Mouse (Mus musculus) splenic B cell, adult 2 months (primary cell): ENCODE results near the gene Celf2.
"Not testable (repeated sequence)": the region's sequence is repeated elsewhere in the genome, so short reads cannot be mapped to it uniquely, and the experiment has no call there.

ENCODE experiments used
- DNase-seq: peaks from one replicate; pipeline ENCODE4 v3.0.0-alpha.2; 2011; ENCODE audit warnings: low read depth, low spot score
- H3K27me3 ChIP-seq: 2 replicates; pipeline ENCODE4 v1.6.1; 2012; ENCODE audit warnings: mild to moderate bottlenecking, low read length, moderate library complexity, mixed read lengths; ENCODE audit not compliant: control insufficient read depth, poor library complexity, insufficient read depth, severe bottlenecking
- H3K36me3 ChIP-seq: 2 replicates; pipeline ENCODE4 v1.6.1; 2012; ENCODE audit warnings: mild to moderate bottlenecking, low read length, moderate library complexity, mixed read lengths; ENCODE audit not compliant: control insufficient read depth, poor library complexity, insufficient read depth, severe bottlenecking

The Celf2 gene

GRCm38 (mm10) chr2:7344951-7345350 is 164.4 kb downstream of the Celf2 start:
- Histone ChIP-seq H3K36me3 (no peaks in the 10 kb centered on the region), H3K27me3 (no peaks in the 10 kb centered on the region)
- no peak for DNase-seq

- DNase-seq = no peak
- Histone ChIP-seq H3K36me3 (no peaks in the 10 kb centered on the region), H3K27me3 (no peaks in the 10 kb centered on the region)
Measured at GRCm38 (mm10) chr2:7342911-7343478, 166.4 kb downstream of the Celf2 start.

- DNase-seq = no peak
- no peaks in the 10 kb centered on the region for H3K27me3 ChIP-seq
- no peaks in the 10 kb centered on the region for H3K36me3 ChIP-seq
Measured at GRCm38 (mm10) chr2:7334846-7335245, 174.5 kb downstream of the Celf2 start.

GRCm38 (mm10) chr2:7328018-7328899 is 181.1 kb downstream of the Celf2 start:
- Histone ChIP-seq H3K27me3 (no peaks in the 10 kb centered on the region), H3K36me3 (no peaks in the 10 kb centered on the region)
- no peak for DNase-seq

- Histone ChIP-seq H3K27me3 (no peaks in the 10 kb centered on the region), H3K36me3 (no peaks in the 10 kb centered on the region)
- DNase-seq = no peak
Measured at GRCm38 (mm10) chr2:7319760-7320159, 189.6 kb downstream of the Celf2 start.

- Histone ChIP-seq H3K36me3 (no peaks in the 10 kb centered on the region), H3K27me3 (no peaks in the 10 kb centered on the region)
- DNase-seq = no peak
Measured at GRCm38 (mm10) chr2:7311776-7312175, 197.6 kb downstream of the Celf2 start.

GRCm38 (mm10) chr2:7310840-7311182 is 198.6 kb downstream of the Celf2 start:
- H3K36me3 ChIP-seq = no peaks in the 10 kb centered on the region
- H3K27me3 ChIP-seq = no peaks in the 10 kb centered on the region
- DNase-seq = no peak

GRCm38 (mm10) chr2:7310129-7310839 is 199.1 kb downstream of the Celf2 start:
- Histone ChIP-seq H3K36me3 (no peaks in the 10 kb centered on the region), H3K27me3 (no peaks in the 10 kb centered on the region)
- no peak for DNase-seq

- Histone ChIP-seq H3K27me3 (no peaks in the 10 kb centered on the region), H3K36me3 (no peaks in the 10 kb centered on the region)
- DNase-seq = no peak
Measured at GRCm38 (mm10) chr2:7309324-7309723, 200.0 kb downstream of the Celf2 start.

GRCm38 (mm10) chr2:7308731-7309130 is 200.6 kb downstream of the Celf2 start:
- no peaks in the 10 kb centered on the region for H3K27me3 ChIP-seq
- no peaks in the 10 kb centered on the region for H3K36me3 ChIP-seq
- no peak for DNase-seq

- DNase-seq = no peak
- H3K36me3 ChIP-seq = no peaks in the 10 kb centered on the region
- no peaks in the 10 kb centered on the region for H3K27me3 ChIP-seq
Measured at GRCm38 (mm10) chr2:7287434-7287833, 221.9 kb downstream of the Celf2 start.

GRCm38 (mm10) chr2:7273214-7273613 is 236.1 kb downstream of the Celf2 start:
- Histone ChIP-seq H3K36me3 (no peaks in the 10 kb centered on the region), H3K27me3 (no peaks in the 10 kb centered on the region)
- DNase-seq = no peak

- H3K27me3 ChIP-seq = no peaks in the 10 kb centered on the region
- peak; percentile 3 for DNase-seq
- no peaks in the 10 kb centered on the region for H3K36me3 ChIP-seq
Measured at GRCm38 (mm10) chr2:7270051-7270450, 239.3 kb downstream of the Celf2 start.

- DNase-seq = no peak
- Histone ChIP-seq H3K27me3 (no peaks in the 10 kb centered on the region), H3K36me3 (no peaks in the 10 kb centered on the region)
Measured at GRCm38 (mm10) chr2:7267166-7267565, 242.2 kb downstream of the Celf2 start.

GRCm38 (mm10) chr2:7262668-7263067 is 246.7 kb downstream of the Celf2 start:
- H3K36me3 ChIP-seq, H3K27me3 ChIP-seq, DNase-seq: not testable (repeated sequence)
